Mouse (Mus musculus) ES-Bruce4 (cell line): ENCODE results near the gene Methig1. TPM values are rescaled to one million over a fixed set of nuclear protein-coding genes. Genes with fewer than 3 reads are reported as not detected.

Experiments used
- H3K27ac ChIP-seq: 2 replicates; pipeline ENCODE4 v1.5.1; 2012; ENCODE audit warnings: low read length, inconsistent platforms; ENCODE audit not compliant: insufficient read depth
- H3K27me3 ChIP-seq: 2 replicates; pipeline ENCODE4 v1.6.1; 2012; ENCODE audit warnings: mild to moderate bottlenecking, low read length, inconsistent platforms; ENCODE audit not compliant: control insufficient read depth, poor library complexity, insufficient read depth, severe bottlenecking
- H3K36me3 ChIP-seq: 2 replicates; pipeline ENCODE4 v1.6.1; 2012; ENCODE audit warnings: inconsistent platforms, mild to moderate bottlenecking, low read length, moderate library complexity; ENCODE audit not compliant: control insufficient read depth, poor library complexity, insufficient read depth, severe bottlenecking
- H3K4me1 ChIP-seq: one replicate; pipeline ENCODE4 v1.8.1; 2011; ENCODE audit warnings: low read length; ENCODE audit not compliant: control insufficient read depth, insufficient read depth
- H3K4me3 ChIP-seq: 2 replicates; pipeline ENCODE4 v1.5.1; 2011; ENCODE audit warnings: low read depth, mild to moderate bottlenecking, low read length
- H3K9ac ChIP-seq: 2 replicates; pipeline ENCODE4 v1.6.1; 2012; ENCODE audit warnings: low read depth, mild to moderate bottlenecking, inconsistent platforms; ENCODE audit not compliant: poor library complexity, severe bottlenecking
- H3K9me3 ChIP-seq: replicated peaks from 2 replicates; pipeline ENCODE4 v1.6.1; 2012; ENCODE audit warnings: mild to moderate bottlenecking, low read length, inconsistent platforms; ENCODE audit not compliant: control insufficient read depth, poor library complexity, insufficient read depth, severe bottlenecking
- CTCF ChIP-seq: IDR thresholded peaks from one replicate; pipeline ENCODE4 v1.8.1; 2011; ENCODE audit warnings: low read depth, low read length
- EP300 ChIP-seq: IDR thresholded peaks from 2 replicates; pipeline ENCODE4 v1.6.1; 2011; ENCODE audit warnings: low read depth, low read length; ENCODE audit not compliant: insufficient read depth
- POLR2A ChIP-seq: IDR thresholded peaks from one replicate; pipeline ENCODE4 v1.8.1; 2011; ENCODE audit warnings: low read length; ENCODE audit not compliant: insufficient read depth
- polyA plus RNA-seq: library from polyadenylated mRNA; stranded (reverse); fragments of >200 nt; gene quantifications from 2 replicates; pipeline ENCODE4 v1.2.4, GENCODE M21; 2011; ENCODE audit warnings: low read depth; ENCODE audit not compliant: missing spikeins, insufficient read depth, insufficient read length

The Methig1 gene
- polyA plus RNA-seq, 1 experiment, result not detected

DNA sequence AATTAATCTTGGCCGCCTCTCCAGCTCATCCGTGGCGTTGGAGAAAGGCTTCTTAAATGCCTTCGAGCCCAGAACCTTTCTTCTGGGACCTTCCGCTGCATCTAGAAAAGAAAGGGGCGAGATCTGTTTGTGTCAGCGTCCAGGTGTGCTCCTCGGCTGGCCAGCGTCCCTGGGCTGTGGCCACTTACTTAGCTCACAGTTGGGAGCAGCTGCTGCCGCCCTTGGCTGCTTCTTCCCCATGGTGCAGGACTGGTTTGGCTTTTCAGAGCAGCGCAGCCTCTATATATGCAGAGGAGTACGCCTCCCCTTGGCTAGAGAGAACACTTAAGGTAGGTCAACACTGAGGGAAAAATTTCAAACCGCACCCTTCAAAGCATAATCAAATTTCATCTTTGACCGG, 71.0 kb downstream of the Methig1 start:
- H3K4me1 ChIP-seq, result no peaks in the 10 kb centered on the region
- 0 out of 2 replicates have a peak overlapping the region, but pooled peaks have one; percentile 95 for H3K9ac ChIP-seq
- no peak for TF ChIP-seq EP300
- no peak for TF ChIP-seq CTCF
- TF ChIP-seq POLR2A, result no peak
- no peak overlapping the region for H3K4me3 ChIP-seq
- no peak overlapping the region for H3K27ac ChIP-seq
- H3K36me3 ChIP-seq, result no peaks in the 10 kb centered on the region
- no peaks in the 10 kb centered on the region for H3K9me3 ChIP-seq
- no peaks in the 10 kb centered on the region for H3K27me3 ChIP-seq

DNA sequence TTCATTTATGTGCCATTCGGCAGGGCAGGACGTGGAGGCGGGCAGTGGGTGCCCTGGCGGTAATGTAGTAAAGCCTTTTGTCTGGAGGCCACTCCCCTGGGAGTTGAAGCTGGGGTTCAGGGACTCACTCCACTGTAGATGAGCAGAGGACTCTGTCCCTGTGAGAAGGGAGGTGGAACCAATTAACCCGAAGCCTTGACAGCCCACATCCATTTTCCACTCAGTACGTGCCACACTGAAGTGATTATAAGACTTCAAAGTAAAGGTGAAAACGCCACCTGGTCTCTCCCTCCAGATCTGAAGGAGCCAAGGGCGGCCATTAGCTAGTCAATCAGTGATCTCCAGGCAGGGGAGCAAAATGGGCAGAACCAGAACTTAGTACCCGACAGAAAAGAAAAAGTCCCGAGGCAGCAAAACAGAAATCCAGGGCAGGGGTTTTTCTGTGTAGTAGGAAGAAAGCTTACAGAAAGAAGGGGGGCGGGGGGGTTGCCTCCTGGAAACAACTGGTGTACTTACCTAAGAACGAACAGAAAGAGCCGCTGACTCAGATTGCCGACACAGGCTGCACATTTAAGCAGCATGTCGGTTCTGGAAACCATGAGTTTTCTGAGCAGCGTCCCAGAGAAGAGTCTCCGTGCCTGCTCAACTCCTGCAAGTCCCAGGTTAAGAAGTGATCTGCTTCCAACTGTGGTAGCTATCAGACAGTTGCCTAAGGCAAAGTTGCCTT, 71.6 kb downstream of the Methig1 start, which contains the start of gene Slc11a2:
TSS of gene Slc11a2 (minus strand) at position 677 of the 727 bp plus-strand sequence.
- no peak within 1 kb of the TSS for H3K4me3 ChIP-seq
- no peak within 1 kb of the TSS for H3K9ac ChIP-seq
- no peaks in the 10 kb centered on the region for H3K9me3 ChIP-seq
- no peaks in the 10 kb centered on the region for H3K36me3 ChIP-seq
- H3K27ac ChIP-seq, result no peak within 1 kb of the TSS
- TF ChIP-seq CTCF (no peak), POLR2A (no peak), EP300 (no peak)
- no peaks in the 10 kb centered on the region for H3K27me3 ChIP-seq
- no peaks in the 10 kb centered on the region for H3K4me1 ChIP-seq

DNA sequence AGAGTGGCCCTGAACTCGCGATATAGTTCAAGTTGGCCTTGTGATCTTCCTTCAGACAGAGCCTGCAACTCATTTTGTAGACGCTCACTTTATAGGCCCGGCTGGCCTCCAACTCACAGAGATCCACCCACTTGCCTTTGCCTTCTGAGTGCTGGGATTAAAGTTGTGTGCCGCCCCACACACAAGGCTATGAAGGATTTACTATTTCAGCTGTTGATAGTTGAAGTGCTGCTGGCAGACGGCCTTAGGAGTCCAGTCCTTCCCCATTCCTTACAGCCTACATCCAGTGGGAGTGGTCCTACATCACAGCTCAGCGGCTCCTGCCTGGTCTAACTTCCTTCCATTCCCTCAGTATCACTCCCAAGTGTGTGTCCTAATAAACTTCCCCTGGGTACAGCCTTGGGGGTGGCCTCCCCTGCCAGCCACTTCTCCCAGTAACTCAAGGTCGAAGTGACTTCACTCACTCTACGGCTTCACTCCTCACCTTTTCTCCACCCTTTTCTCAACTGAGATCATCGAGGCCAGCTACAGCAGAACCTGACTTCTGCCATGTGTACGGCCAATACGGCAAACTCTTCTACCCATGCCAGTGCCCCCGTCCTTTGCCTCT, 75.5 kb downstream of the Methig1 start:
- no peaks in the 10 kb centered on the region for H3K36me3 ChIP-seq
- H3K4me3 ChIP-seq, result no peak overlapping the region
- H3K9me3 ChIP-seq, result no peaks in the 10 kb centered on the region
- no peak for TF ChIP-seq POLR2A
- TF ChIP-seq EP300, result no peak
- no peak for TF ChIP-seq CTCF
- no peak overlapping the region for H3K27ac ChIP-seq
- H3K27me3 ChIP-seq, result no peaks in the 10 kb centered on the region
- no peak overlapping the region for H3K9ac ChIP-seq
- H3K4me1 ChIP-seq, result no peaks in the 10 kb centered on the region

DNA sequence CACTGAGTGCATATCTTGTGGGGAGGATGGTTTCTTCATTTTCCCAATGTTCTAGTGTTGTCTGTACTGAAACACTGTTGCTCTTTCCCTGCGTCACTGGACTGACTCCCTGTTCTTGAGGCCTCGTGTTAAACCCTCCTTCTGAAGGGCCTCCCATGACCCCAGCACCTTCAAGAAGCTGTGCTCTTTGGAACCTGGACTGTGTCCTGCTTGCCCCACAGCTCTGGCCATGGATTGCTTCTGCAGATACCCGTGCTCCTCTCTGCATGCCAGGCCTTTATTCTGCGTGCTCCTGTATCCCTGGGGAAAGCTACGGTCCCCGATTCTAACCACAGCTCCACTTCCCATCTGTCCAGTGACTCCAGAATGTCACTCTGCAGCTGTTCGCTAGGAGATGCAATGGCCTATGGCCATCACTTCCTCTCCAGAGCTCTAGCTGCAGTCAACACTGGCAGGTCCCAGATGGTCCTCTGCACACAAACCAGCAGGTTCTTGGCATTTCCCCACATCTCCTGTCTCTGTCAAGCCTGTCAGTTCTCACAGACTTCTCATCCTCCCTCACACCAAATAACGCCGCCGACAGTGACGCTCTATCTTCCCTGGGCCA, 77.1 kb downstream of the Methig1 start:
- Histone ChIP-seq H3K4me1 (no peaks in the 10 kb centered on the region), H3K36me3 (no peaks in the 10 kb centered on the region), H3K4me3 (no peak overlapping the region), H3K9ac (no peak overlapping the region), H3K27me3 (no peaks in the 10 kb centered on the region), H3K27ac (no peak overlapping the region), H3K9me3 (no peaks in the 10 kb centered on the region)
- TF ChIP-seq EP300, result no peak

DNA sequence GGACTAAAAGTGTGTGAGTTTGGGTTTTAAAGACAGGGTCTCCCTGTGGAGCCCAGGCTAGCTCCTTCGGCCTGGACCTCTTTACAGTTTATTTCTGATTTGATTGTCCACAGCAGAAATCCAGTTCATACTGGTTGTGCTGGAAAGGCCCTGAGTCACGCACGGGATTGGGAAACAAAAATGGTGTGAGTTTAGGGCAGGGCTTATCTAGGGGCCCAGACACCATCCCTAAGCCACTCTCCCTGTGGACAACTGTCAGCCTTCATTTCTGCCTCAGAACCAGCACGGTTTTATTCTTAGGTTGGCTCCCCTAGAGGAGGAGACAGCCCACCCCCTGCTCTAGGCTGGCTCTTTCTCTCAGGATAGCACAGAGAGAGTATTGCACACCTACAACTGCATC, 80.3 kb downstream of the Methig1 start:
- no peak for TF ChIP-seq EP300
- no peak for TF ChIP-seq CTCF
- no peak for TF ChIP-seq POLR2A
- Histone ChIP-seq H3K36me3 (no peaks in the 10 kb centered on the region), H3K9ac (no peak overlapping the region), H3K4me1 (no peaks in the 10 kb centered on the region), H3K9me3 (no peaks in the 10 kb centered on the region), H3K4me3 (no peak overlapping the region), H3K27ac (no peak overlapping the region), H3K27me3 (no peaks in the 10 kb centered on the region)

Other genes with a start within 250 kb of the Methig1 start
- gene Atf1, start 125.3 kb upstream of the Methig1 start, polyA plus RNA-seq, result 55.8 and 60.3 TPM in 2 replicates
- gene Tmprss12, start 72.3 kb upstream of the Methig1 start, polyA plus RNA-seq, result 3.2 and 4.1 TPM in 2 replicates
- gene Mettl7a1, start 49.0 kb upstream of the Methig1 start, polyA plus RNA-seq, result 9.7 and 11.5 TPM in 2 replicates
- gene Mettl7a3, start 18.2 kb upstream of the Methig1 start, polyA plus RNA-seq, result not detected in 2 replicates
- not detected in 2 replicates for gene Mettl7a2, start 51 bp downstream of the Methig1 start, polyA plus RNA-seq
- gene Higd1c, start 11.4 kb downstream of the Methig1 start, polyA plus RNA-seq, result not detected in 2 replicates
- not detected in 2 replicates for gene Gm5475, start 69.0 kb downstream of the Methig1 start, polyA plus RNA-seq
- gene Slc11a2, start 71.9 kb downstream of the Methig1 start, polyA plus RNA-seq, result 24.0 and 29.9 TPM in 2 replicates
- gene Letmd1, start 115.9 kb downstream of the Methig1 start, polyA plus RNA-seq, result 9.5 and 10.3 TPM in 2 replicates
- 6.6 and 6.8 TPM in 2 replicates for gene Csrnp2, start 142.3 kb downstream of the Methig1 start, polyA plus RNA-seq
- gene Tfcp2, start 198.9 kb downstream of the Methig1 start, polyA plus RNA-seq, result 14.2 and 15.7 TPM in 2 replicates
- 4.9 and 7.3 TPM in 2 replicates for gene Pou6f1, start 246.8 kb downstream of the Methig1 start, polyA plus RNA-seq